In genomic region chr6:54388690-54389275, GRCm38 (mm10) we compare ENCODE assay signal across 28 mouse cellular contexts. TPM values are rescaled to one million over a fixed set of nuclear protein-coding genes. Genes with fewer than 3 reads are reported as not detected.
DNase-seq lines count a peak whose midpoint lies in the region; ATAC-seq lines count a peak whose summit lies in the region.
"Had no signal": no experiment of that assay in that cellular context is flagged by ENCODE, and none has a peak within 500 bp of the region (broad histone marks: within the 10 kb centered on the region; RNA-seq: fewer than 3 reads in every experiment).

No protein-coding gene starts in this region.

- 74% methylated on average over 7 of the region's 7 CpGs for WGBS in forebrain, embryonic 10.5 days
- WGBS in forebrain, embryonic 15.5 days, result 86% methylated on average over 7 of the region's 7 CpGs
- 52% methylated on average over 7 of the region's 7 CpGs for WGBS in embryonic facial prominence, embryonic 11.5 days
- 67% methylated on average over 7 of the region's 7 CpGs for WGBS in limb, embryonic 11.5 days

- peaks cover 26% of the 10 kb centered on the region; the same call in 1 of the 2 replicates for H3K27me3 ChIP-seq in forebrain, embryonic 10.5 days (ENCODE audit: poor library complexity, severe bottlenecking)
- H3K27me3 ChIP-seq in forebrain, embryonic 15.5 days, result no peaks in the 10 kb centered on the region
- H3K27me3 ChIP-seq in embryonic facial prominence, embryonic 11.5 days (ENCODE audit: control insufficient read depth, insufficient read depth, low read length), result no peaks in the 10 kb centered on the region
- H3K27me3 ChIP-seq in limb, embryonic 11.5 days (ENCODE audit: control insufficient read depth, insufficient read depth, low read length), result no peaks in the 10 kb centered on the region
- H3K27me3 ChIP-seq: CH12.LX; embryonic facial prominence, embryonic 12.5 days; heart, embryonic 15.5 days; liver, embryonic 15.5 days had no signal

- no peak for ATAC-seq in forebrain, embryonic 15.5 days (replicated peaks)
- no peak for ATAC-seq in embryonic facial prominence, embryonic 11.5 days (replicated peaks; ENCODE audit: insufficient number of reproducible peaks, low FRiP score, low TSS enrichment, low read depth)
- ATAC-seq in limb, embryonic 11.5 days (ENCODE audit: insufficient number of reproducible peaks, low FRiP score, low TSS enrichment, low read depth), result peak; percentile 54; the same call in 1 of the 2 replicates
- ATAC-seq: forebrain, postnatal 0 days; midbrain, embryonic 13.5 days had no signal

- no peak overlapping the region for H3K9ac ChIP-seq in forebrain, embryonic 15.5 days (replicated peaks)
- no peak overlapping the region for H3K9ac ChIP-seq in embryonic facial prominence, embryonic 11.5 days (replicated peaks; ENCODE audit: low read length)
- no peak overlapping the region for H3K9ac ChIP-seq in limb, embryonic 11.5 days (ENCODE audit: low read length)
- H3K9ac ChIP-seq: embryonic facial prominence, embryonic 12.5 days; forebrain, postnatal 0 days; heart, embryonic 15.5 days; hindbrain, embryonic 15.5 days; liver, embryonic 15.5 days; midbrain, embryonic 13.5 days had no signal

- peak overlapping the region; percentile 9; the same call in 1 of the 2 replicates for H3K27ac ChIP-seq in forebrain, embryonic 10.5 days
- no peak overlapping the region for H3K27ac ChIP-seq in forebrain, embryonic 15.5 days (replicated peaks)
- H3K27ac ChIP-seq in embryonic facial prominence, embryonic 11.5 days (replicated peaks; ENCODE audit: low read depth, low read length), result no peak overlapping the region
- H3K27ac ChIP-seq in limb, embryonic 11.5 days (replicated peaks; ENCODE audit: low read depth, low read length), result 0 out of 2 replicates have a peak overlapping the region, but pooled peaks have one; percentile 30
- H3K27ac ChIP-seq: embryonic facial prominence, embryonic 12.5 days; gastrocnemius, adult 2 months; heart, embryonic 15.5 days; hindbrain, embryonic 15.5 days; left cerebral cortex, adult 2 months; liver, embryonic 15.5 days; midbrain, embryonic 13.5 days had no signal

- no peak for DNase-seq in forebrain, embryonic 10.5 days (ENCODE audit: extremely low spot score, low spot score)
- peak; percentile 60 for DNase-seq in R1 (ENCODE audit: low read depth, low spot score)
- peak; percentile 39 for DNase-seq in embryonic facial prominence, embryonic 11.5 days (ENCODE audit: low spot score)
- peak; percentile 50 for DNase-seq in limb, embryonic 11.5 days (ENCODE audit: low spot score)
- DNase-seq in right cerebral cortex, postnatal 4 days, result no peak
- DNase-seq in kidney, postnatal 36 days, result no peak
- DNase-seq: adrenal gland, postnatal 25 days; cerebellum, adult 11 months; cerebellum, postnatal 10 days; forebrain, postnatal 0 days; gastrocnemius, adult 2 months; heart, adult 18-20 months; heart, postnatal 4 days; kidney, adult 2 months; kidney, postnatal 10 days; layer of hippocampus, adult 9-11 months; left cerebral cortex, postnatal 4 days; lung, postnatal 10 days; thymus, adult 2 months had no signal

- no peak overlapping the region for H3K4me3 ChIP-seq in forebrain, embryonic 10.5 days
- no peak overlapping the region for H3K4me3 ChIP-seq in forebrain, embryonic 15.5 days
- H3K4me3 ChIP-seq in embryonic facial prominence, embryonic 11.5 days (ENCODE audit: low read depth, low read length), result no peak overlapping the region
- H3K4me3 ChIP-seq in limb, embryonic 11.5 days (ENCODE audit: low read depth, low read length), result no peak overlapping the region
- H3K4me3 ChIP-seq: embryonic facial prominence, embryonic 12.5 days; erythroblast, embryonic 14.5 days; gastrocnemius, adult 2 months; heart, embryonic 15.5 days; hindbrain, embryonic 15.5 days; left cerebral cortex, adult 2 months; liver, embryonic 15.5 days; midbrain, embryonic 13.5 days had no signal

- no peak overlapping the region for H3K4me2 ChIP-seq in forebrain, embryonic 15.5 days (replicated peaks)
- no peak overlapping the region for H3K4me2 ChIP-seq in embryonic facial prominence, embryonic 11.5 days (ENCODE audit: low read depth, low read length)
- no peak overlapping the region for H3K4me2 ChIP-seq in limb, embryonic 11.5 days (ENCODE audit: low read depth, severe bottlenecking)
- H3K4me2 ChIP-seq: embryonic facial prominence, embryonic 12.5 days; heart, embryonic 15.5 days; hindbrain, embryonic 15.5 days; liver, embryonic 15.5 days; midbrain, embryonic 13.5 days had no signal

- H3K4me1 ChIP-seq in forebrain, embryonic 10.5 days, result peaks cover 26% of the 10 kb centered on the region
- peaks cover 11% of the 10 kb centered on the region for H3K4me1 ChIP-seq in forebrain, embryonic 15.5 days
- H3K4me1 ChIP-seq in embryonic facial prominence, embryonic 11.5 days (ENCODE audit: control insufficient read depth, insufficient read depth, low read length), result no peaks in the 10 kb centered on the region; the same call in 1 of the 2 replicates
- H3K4me1 ChIP-seq in limb, embryonic 11.5 days (ENCODE audit: control insufficient read depth, insufficient read depth, low read length), result peaks cover 21% of the 10 kb centered on the region; the same call in 1 of the 2 replicates
- H3K4me1 ChIP-seq: liver, embryonic 15.5 days had no signal

- H3K36me3 ChIP-seq in forebrain, embryonic 10.5 days (replicated peaks), result no peaks in the 10 kb centered on the region
- H3K36me3 ChIP-seq in forebrain, embryonic 15.5 days, result no peaks in the 10 kb centered on the region
- no peaks in the 10 kb centered on the region for H3K36me3 ChIP-seq in embryonic facial prominence, embryonic 11.5 days (replicated peaks; ENCODE audit: control insufficient read depth, insufficient read depth, low read depth, low read length)
- no peaks in the 10 kb centered on the region for H3K36me3 ChIP-seq in limb, embryonic 11.5 days (ENCODE audit: control insufficient read depth, insufficient read depth, low read length)
- H3K36me3 ChIP-seq: embryonic facial prominence, embryonic 12.5 days; heart, embryonic 15.5 days; hindbrain, embryonic 15.5 days; liver, embryonic 15.5 days; midbrain, embryonic 13.5 days had no signal

- H3K9me3 ChIP-seq in forebrain, embryonic 10.5 days, result no peaks in the 10 kb centered on the region
- H3K9me3 ChIP-seq in forebrain, embryonic 15.5 days, result no peaks in the 10 kb centered on the region
- H3K9me3 ChIP-seq in embryonic facial prominence, embryonic 11.5 days (replicated peaks; ENCODE audit: control insufficient read depth, low read length), result no peaks in the 10 kb centered on the region
- no peaks in the 10 kb centered on the region for H3K9me3 ChIP-seq in limb, embryonic 11.5 days (ENCODE audit: control insufficient read depth, low read length)
- H3K9me3 ChIP-seq: embryonic facial prominence, embryonic 12.5 days; heart, embryonic 15.5 days; hindbrain, embryonic 15.5 days; liver, embryonic 15.5 days; midbrain, embryonic 13.5 days had no signal

RNA-seq across cellular contexts. Expression of gene Wipf3, which starts 40.6 kb away (rescaled TPM):
- polyA plus RNA-seq in forebrain, embryonic 10.5 days (2016; fragmentation: Nextera tagmentation; extraction: Ambion mirVana), result 0.72 and 0.90 TPM in 2 replicates
- polyA plus RNA-seq in forebrain, embryonic 15.5 days (2015; fragmentation: Nextera tagmentation; extraction: Ambion mirVana), result 3.6 and 4.6 TPM in 2 replicates
- 0.86 and 0.90 TPM in 2 replicates for polyA plus RNA-seq in embryonic facial prominence, embryonic 11.5 days (2014; fragmentation: Nextera tagmentation; extraction: Ambion mirVana)
- 0.54 and 0.95 TPM in 2 replicates for polyA plus RNA-seq in limb, embryonic 11.5 days (2014; fragmentation: Nextera tagmentation; extraction: Ambion mirVana)
- polyA plus RNA-seq: erythroblast, embryonic 14.5 days had no signal

Comparison
In these comparisons a context has a peak if more than half of its experiments do, and no peak if none do; other contexts are left out.
1. H3K27ac ChIP-seq: peak in forebrain, embryonic 10.5 days (single experiment) and limb, embryonic 11.5 days (single experiment); none in forebrain, embryonic 15.5 days (single experiment) and embryonic facial prominence, embryonic 11.5 days (single experiment).
2. DNase-seq: peak in R1 (single experiment), embryonic facial prominence, embryonic 11.5 days (single experiment) and limb, embryonic 11.5 days (single experiment); none in forebrain, embryonic 10.5 days (single experiment), right cerebral cortex, postnatal 4 days (single experiment) and kidney, postnatal 36 days (0 of 2).